Mouse (Mus musculus): ENCODE results near the gene Mob3c. TPM values are rescaled to one million over a fixed set of nuclear protein-coding genes. Genes with fewer than 3 reads are reported as not detected.

The Mob3c gene
- polyA plus RNA-seq, 1 experiment from 2014 or later = 2.8 TPM

DNA sequence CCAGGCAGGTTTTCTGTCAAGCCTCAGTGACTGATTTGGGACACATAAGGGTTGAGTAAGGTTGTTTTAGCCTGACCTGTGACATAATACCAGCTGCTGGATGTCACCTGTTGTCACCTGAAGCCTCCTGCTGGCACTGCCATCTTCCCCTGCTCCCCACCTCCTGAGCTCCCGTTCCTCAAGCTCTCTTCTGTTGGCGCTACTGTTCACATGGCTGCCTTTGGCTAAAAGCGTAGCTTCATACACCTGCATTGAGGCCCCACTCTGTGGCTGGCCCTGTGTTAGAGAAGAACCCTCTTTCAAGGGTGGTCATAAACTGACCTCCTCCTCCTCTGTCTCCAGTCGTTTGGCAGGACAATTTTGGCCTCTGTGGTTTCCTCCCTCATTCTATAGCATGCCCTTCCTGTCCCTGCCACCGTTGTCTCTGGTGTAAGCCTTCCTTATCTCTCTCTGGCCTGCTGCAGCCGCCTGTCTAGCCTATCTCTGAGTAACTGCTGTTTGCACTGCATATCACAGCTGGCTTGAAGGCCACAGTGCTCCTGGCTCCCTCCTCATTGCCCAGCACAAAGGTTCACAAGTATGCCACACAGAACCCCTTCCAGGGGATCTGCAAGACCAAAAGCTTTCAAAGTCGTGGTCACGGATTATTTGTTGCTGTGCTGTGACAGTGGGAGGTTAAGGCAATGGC, 21.2 kb downstream of the Mob3c start:
- no peak overlapping the region for H3K27ac ChIP-seq (replicated peaks; ENCODE audit: low read depth, low read length)
- H3K4me3 ChIP-seq (ENCODE audit: low read depth, low read length) = no peak overlapping the region
- no peaks in the 10 kb centered on the region for H3K4me1 ChIP-seq (ENCODE audit: control insufficient read depth, insufficient read depth, low read length)
- DNase-seq (ENCODE audit: low spot score) (no peak), ATAC-seq (replicated peaks; ENCODE audit: insufficient number of reproducible peaks, low FRiP score, low TSS enrichment, low read depth) (no peak)
- no peak overlapping the region for H3K4me2 ChIP-seq (ENCODE audit: low read depth, low read length)
- H3K9ac ChIP-seq (replicated peaks; ENCODE audit: low read length) = no peak overlapping the region
- no peaks in the 10 kb centered on the region for H3K36me3 ChIP-seq (replicated peaks; ENCODE audit: control insufficient read depth, insufficient read depth, low read depth, low read length)
- no peaks in the 10 kb centered on the region for H3K9me3 ChIP-seq (replicated peaks; ENCODE audit: control insufficient read depth, low read length)
- WGBS = 72% methylated on average over 8 of the region's 8 CpGs
- H3K27me3 ChIP-seq (ENCODE audit: control insufficient read depth, insufficient read depth, low read length) = no peaks in the 10 kb centered on the region

DNA sequence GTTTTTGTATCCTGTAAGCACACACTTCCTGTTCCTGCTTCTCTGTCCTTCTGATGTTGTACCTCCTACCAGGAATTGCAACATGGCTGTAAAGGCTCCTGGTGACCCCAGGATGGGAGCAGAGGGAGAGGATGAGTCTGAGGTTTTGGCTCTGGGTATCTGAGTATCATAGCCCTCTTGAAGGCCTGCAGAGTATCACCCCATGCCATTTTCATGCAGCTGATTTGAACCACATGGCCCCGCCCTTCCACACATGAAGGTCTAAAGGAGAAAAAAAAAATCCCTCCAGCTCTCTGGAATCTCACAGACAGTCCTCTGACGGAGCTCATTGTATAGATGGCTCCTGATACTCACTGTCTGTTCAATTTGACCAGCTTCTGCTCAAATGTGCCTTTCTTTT, 22.2 kb downstream of the Mob3c start:
- H3K36me3 ChIP-seq (replicated peaks; ENCODE audit: control insufficient read depth, insufficient read depth, low read depth, low read length) = no peaks in the 10 kb centered on the region
- DNase-seq (ENCODE audit: low spot score) = no peak

GRCm38 (mm10) chr4:115850631-115851030, 22.7 kb downstream of the Mob3c start:
- WGBS = 39% methylated on average over 2 of the region's 2 CpGs
- no peaks in the 10 kb centered on the region for H3K27me3 ChIP-seq (ENCODE audit: control insufficient read depth, insufficient read depth, low read length)
- no peak for DNase-seq (ENCODE audit: low spot score)
- no peak overlapping the region for H3K9ac ChIP-seq (replicated peaks; ENCODE audit: low read length)
- no peaks in the 10 kb centered on the region for H3K9me3 ChIP-seq (replicated peaks; ENCODE audit: control insufficient read depth, low read length)
- no peaks in the 10 kb centered on the region for H3K36me3 ChIP-seq (replicated peaks; ENCODE audit: control insufficient read depth, insufficient read depth, low read depth, low read length)
- no peak for ATAC-seq (replicated peaks; ENCODE audit: insufficient number of reproducible peaks, low FRiP score, low TSS enrichment, low read depth)
- no peak overlapping the region for H3K4me3 ChIP-seq (ENCODE audit: low read depth, low read length)
- no peak overlapping the region for H3K4me2 ChIP-seq (ENCODE audit: low read depth, low read length)
- no peak overlapping the region for H3K27ac ChIP-seq (replicated peaks; ENCODE audit: low read depth, low read length)
- H3K4me1 ChIP-seq (ENCODE audit: control insufficient read depth, insufficient read depth, low read length) = no peaks in the 10 kb centered on the region

More for the DNA sequence above, 22.2 kb downstream of the Mob3c start:
- Histone ChIP-seq H3K27ac (replicated peaks; ENCODE audit: low read depth, low read length) (no peak overlapping the region), H3K4me2 (ENCODE audit: low read depth, low read length) (no peak overlapping the region), H3K4me3 (ENCODE audit: low read depth, low read length) (no peak overlapping the region), H3K9ac (replicated peaks; ENCODE audit: low read length) (no peak overlapping the region), H3K27me3 (ENCODE audit: control insufficient read depth, insufficient read depth, low read length) (no peaks in the 10 kb centered on the region), H3K4me1 (ENCODE audit: control insufficient read depth, insufficient read depth, low read length) (no peaks in the 10 kb centered on the region), H3K9me3 (replicated peaks; ENCODE audit: control insufficient read depth, low read length) (no peaks in the 10 kb centered on the region)
- no peak for ATAC-seq (replicated peaks; ENCODE audit: insufficient number of reproducible peaks, low FRiP score, low TSS enrichment, low read depth)
- 74% methylated on average over 2 of the region's 2 CpGs for WGBS

DNA sequence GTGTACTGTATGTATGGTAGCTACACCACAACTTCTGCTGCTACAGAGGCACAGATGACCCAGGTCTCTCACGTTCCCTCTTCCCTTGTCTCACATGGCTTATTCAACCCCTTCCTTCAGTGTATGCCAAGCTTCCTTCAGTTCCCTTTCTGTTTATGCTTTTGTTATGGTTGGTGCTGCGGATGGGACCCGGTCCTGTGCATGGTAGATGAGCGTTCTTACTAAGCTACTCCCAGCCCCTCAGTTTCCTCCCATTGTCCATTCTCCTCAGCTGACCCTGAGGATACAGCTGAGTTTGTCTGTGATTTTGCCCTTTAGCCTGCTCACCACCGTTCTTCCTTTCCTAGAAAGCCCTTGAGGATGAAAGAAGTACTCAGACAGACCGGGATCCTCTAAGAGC, 23.7 kb downstream of the Mob3c start:
- WGBS = 69% methylated on average over 6 of the region's 6 CpGs
- no peak for ATAC-seq (replicated peaks; ENCODE audit: insufficient number of reproducible peaks, low FRiP score, low TSS enrichment, low read depth)
- DNase-seq (ENCODE audit: low spot score) = no peak
- no peak overlapping the region for H3K9ac ChIP-seq (replicated peaks; ENCODE audit: low read length)
- no peak overlapping the region for H3K4me3 ChIP-seq (ENCODE audit: low read depth, low read length)
- no peak overlapping the region for H3K27ac ChIP-seq (replicated peaks; ENCODE audit: low read depth, low read length)
- no peaks in the 10 kb centered on the region for H3K4me1 ChIP-seq (ENCODE audit: control insufficient read depth, insufficient read depth, low read length)
- no peak overlapping the region for H3K4me2 ChIP-seq (ENCODE audit: low read depth, low read length)
- H3K36me3 ChIP-seq (replicated peaks; ENCODE audit: control insufficient read depth, insufficient read depth, low read depth, low read length) = no peaks in the 10 kb centered on the region
- no peaks in the 10 kb centered on the region for H3K9me3 ChIP-seq (replicated peaks; ENCODE audit: control insufficient read depth, low read length)
- H3K27me3 ChIP-seq (ENCODE audit: control insufficient read depth, insufficient read depth, low read length) = no peaks in the 10 kb centered on the region

DNA sequence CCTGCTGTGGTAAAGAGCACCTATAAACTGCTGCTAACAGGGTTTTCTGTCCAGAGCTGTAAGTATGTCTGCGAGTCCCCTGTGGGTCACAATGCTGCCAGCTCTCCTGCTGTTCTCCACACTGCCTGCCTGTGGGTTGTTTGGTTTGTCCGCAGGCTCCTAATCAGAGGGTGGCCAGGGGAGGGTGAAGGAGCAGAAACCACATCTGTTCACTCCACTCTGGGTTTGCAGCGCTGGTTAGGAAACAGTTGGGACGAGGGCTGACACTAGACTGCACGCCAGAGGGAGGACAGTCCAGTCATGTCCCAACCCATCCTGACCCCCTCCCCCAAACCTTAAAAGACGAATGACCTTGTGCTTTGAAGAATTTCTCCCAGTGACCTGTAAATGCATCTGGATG, 27.2 kb downstream of the Mob3c start:
- Histone ChIP-seq H3K9me3 (replicated peaks; ENCODE audit: control insufficient read depth, low read length) (no peaks in the 10 kb centered on the region), H3K27ac (replicated peaks; ENCODE audit: low read depth, low read length) (no peak overlapping the region), H3K4me3 (ENCODE audit: low read depth, low read length) (no peak overlapping the region), H3K9ac (replicated peaks; ENCODE audit: low read length) (no peak overlapping the region), H3K27me3 (ENCODE audit: control insufficient read depth, insufficient read depth, low read length) (no peaks in the 10 kb centered on the region), H3K4me1 (ENCODE audit: control insufficient read depth, insufficient read depth, low read length) (no peaks in the 10 kb centered on the region), H3K4me2 (ENCODE audit: low read depth, low read length) (no peak overlapping the region), H3K36me3 (replicated peaks; ENCODE audit: control insufficient read depth, insufficient read depth, low read depth, low read length) (no peaks in the 10 kb centered on the region)
- 49% methylated on average over 6 of the region's 6 CpGs for WGBS
- no peak for DNase-seq (ENCODE audit: low spot score)
- no peak for ATAC-seq (replicated peaks; ENCODE audit: insufficient number of reproducible peaks, low FRiP score, low TSS enrichment, low read depth)

DNA sequence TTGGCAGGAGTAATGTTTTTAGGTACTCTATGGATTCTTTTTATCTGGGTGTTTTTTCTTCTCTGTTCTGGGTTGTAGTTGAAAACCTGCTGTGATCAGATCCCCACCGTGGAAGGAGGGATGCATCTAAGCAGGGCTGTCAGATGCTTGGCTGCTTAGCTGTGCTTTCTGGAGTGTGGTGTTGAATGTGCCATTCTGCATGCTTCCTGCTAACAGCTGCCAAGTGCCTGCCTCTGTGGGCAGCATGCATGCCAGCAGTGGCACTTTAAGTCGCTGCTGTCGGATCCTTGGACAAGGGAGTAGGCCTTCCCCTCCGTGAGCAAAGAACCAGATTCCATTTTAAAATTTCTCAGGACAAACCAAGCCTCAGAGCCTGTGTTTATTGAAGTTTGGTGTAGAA, 27.7 kb downstream of the Mob3c start:
- no peaks in the 10 kb centered on the region for H3K4me1 ChIP-seq (ENCODE audit: control insufficient read depth, insufficient read depth, low read length)
- no peaks in the 10 kb centered on the region for H3K9me3 ChIP-seq (replicated peaks; ENCODE audit: control insufficient read depth, low read length)
- no peak for ATAC-seq (replicated peaks; ENCODE audit: insufficient number of reproducible peaks, low FRiP score, low TSS enrichment, low read depth)
- H3K27me3 ChIP-seq (ENCODE audit: control insufficient read depth, insufficient read depth, low read length) = no peaks in the 10 kb centered on the region
- no peak for DNase-seq (ENCODE audit: low spot score)
- no peak overlapping the region for H3K9ac ChIP-seq (replicated peaks; ENCODE audit: low read length)
- no peaks in the 10 kb centered on the region for H3K36me3 ChIP-seq (replicated peaks; ENCODE audit: control insufficient read depth, insufficient read depth, low read depth, low read length)
- no peak overlapping the region for H3K4me2 ChIP-seq (ENCODE audit: low read depth, low read length)
- H3K4me3 ChIP-seq (ENCODE audit: low read depth, low read length) = no peak overlapping the region
- 76% methylated on average over 4 of the region's 4 CpGs for WGBS
- H3K27ac ChIP-seq (replicated peaks; ENCODE audit: low read depth, low read length) = no peak overlapping the region

GRCm38 (mm10) chr4:115856282-115856681, 28.4 kb downstream of the Mob3c start:
- no peaks in the 10 kb centered on the region for H3K27me3 ChIP-seq (ENCODE audit: control insufficient read depth, insufficient read depth, low read length)
- no peaks in the 10 kb centered on the region for H3K36me3 ChIP-seq (replicated peaks; ENCODE audit: control insufficient read depth, insufficient read depth, low read depth, low read length)
- no peaks in the 10 kb centered on the region for H3K4me1 ChIP-seq (ENCODE audit: control insufficient read depth, insufficient read depth, low read length)
- H3K4me2 ChIP-seq (ENCODE audit: low read depth, low read length) = no peak overlapping the region
- DNase-seq (ENCODE audit: low spot score) (no peak), ATAC-seq (replicated peaks; ENCODE audit: insufficient number of reproducible peaks, low FRiP score, low TSS enrichment, low read depth) (no peak)
- whole genome bisulfite sequencing = 56% methylated on average over 4 of the region's 4 CpGs
- no peak overlapping the region for H3K9ac ChIP-seq (replicated peaks; ENCODE audit: low read length)
- no peak overlapping the region for H3K27ac ChIP-seq (replicated peaks; ENCODE audit: low read depth, low read length)
- H3K4me3 ChIP-seq (ENCODE audit: low read depth, low read length) = no peak overlapping the region
- no peaks in the 10 kb centered on the region for H3K9me3 ChIP-seq (replicated peaks; ENCODE audit: control insufficient read depth, low read length)

GRCm38 (mm10) chr4:115857293-115857883, 29.5 kb downstream of the Mob3c start:
- WGBS = 81% methylated on average over 9 of the region's 9 CpGs
- Histone ChIP-seq H3K9ac (replicated peaks; ENCODE audit: low read length) (no peak overlapping the region), H3K9me3 (replicated peaks; ENCODE audit: control insufficient read depth, low read length) (no peaks in the 10 kb centered on the region), H3K27ac (replicated peaks; ENCODE audit: low read depth, low read length) (no peak overlapping the region), H3K4me3 (ENCODE audit: low read depth, low read length) (no peak overlapping the region), H3K4me1 (ENCODE audit: control insufficient read depth, insufficient read depth, low read length) (no peaks in the 10 kb centered on the region), H3K27me3 (ENCODE audit: control insufficient read depth, insufficient read depth, low read length) (no peaks in the 10 kb centered on the region), H3K4me2 (ENCODE audit: low read depth, low read length) (no peak overlapping the region), H3K36me3 (replicated peaks; ENCODE audit: control insufficient read depth, insufficient read depth, low read depth, low read length) (no peaks in the 10 kb centered on the region)
- no peak for DNase-seq (ENCODE audit: low spot score)
- ATAC-seq (replicated peaks; ENCODE audit: insufficient number of reproducible peaks, low FRiP score, low TSS enrichment, low read depth) = no peak
